Mouse (Mus musculus): Measurements from ENCODE around the gene Itga6.
A peak's percentile ranks its signal among the peaks of the same experiment; 100 is the strongest.

The Itga6 gene

DNA sequence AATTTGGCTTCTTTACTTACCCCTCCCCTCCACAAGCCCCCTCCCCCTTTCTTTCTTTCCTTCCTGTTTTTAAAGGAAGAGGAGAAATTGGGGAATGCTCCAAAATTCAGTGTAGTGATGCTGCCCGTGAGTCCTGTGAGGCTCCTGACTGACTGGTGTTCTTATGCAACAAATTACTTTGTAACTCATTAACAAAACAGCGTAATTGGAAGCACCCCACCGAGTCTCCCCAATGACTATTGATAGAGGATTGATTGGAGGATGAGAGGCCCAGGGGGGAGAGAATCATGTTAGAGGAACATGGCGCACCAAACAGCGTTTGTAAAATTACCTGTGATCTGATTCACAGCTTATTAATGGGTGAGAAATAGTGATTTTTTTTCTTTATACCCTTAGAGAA lies 109.7 kb downstream of the Itga6 start:
- no peak for DNase-seq (ENCODE audit: low spot score)

GRCm38 (mm10) chr2:71863531-71864173 lies 118.2 kb downstream of the Itga6 start:
- DNase-seq (ENCODE audit: low spot score) = no peak

DNA sequence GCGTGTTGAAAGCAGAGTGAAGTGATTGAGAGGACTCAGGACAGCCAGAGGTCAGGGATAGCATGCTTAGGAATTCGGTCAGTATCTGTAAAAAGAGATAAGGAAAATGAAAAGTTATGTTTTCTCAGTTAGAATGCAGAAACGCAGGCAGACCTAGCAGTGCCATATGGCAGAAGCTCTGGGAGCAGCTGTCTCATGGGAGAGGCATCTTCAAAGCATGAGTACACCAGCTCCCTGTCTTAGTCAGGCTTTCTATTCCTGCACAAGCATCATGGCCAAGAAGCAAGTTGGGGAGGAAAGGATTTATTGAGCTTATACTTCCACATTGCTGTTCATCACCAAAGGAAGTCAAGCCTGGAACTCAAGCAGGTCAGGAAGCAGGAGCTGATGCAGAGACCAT lies 119.6 kb downstream of the Itga6 start:
- no peak for DNase-seq (ENCODE audit: low spot score)

DNA sequence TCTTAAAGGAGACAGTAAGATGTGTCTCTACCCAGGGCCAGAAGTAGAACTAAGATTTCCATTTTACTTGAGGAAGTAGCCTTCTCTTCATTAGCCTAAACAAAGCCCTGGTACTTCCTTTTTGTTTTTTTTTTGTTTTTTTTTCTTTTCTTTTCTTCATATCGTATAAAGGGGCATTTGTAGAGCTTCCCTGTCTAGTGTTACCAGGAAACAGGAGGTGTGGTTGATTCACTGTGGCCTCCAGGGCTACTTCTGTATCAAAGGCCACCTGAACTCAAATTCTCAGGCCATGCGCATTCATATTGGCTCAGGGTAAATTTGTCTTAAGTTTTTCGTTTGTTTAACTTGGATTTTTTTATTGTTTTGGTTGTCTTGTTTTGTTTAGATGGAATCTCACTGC lies 120.5 kb downstream of the Itga6 start:
- DNase-seq (ENCODE audit: low spot score) = no peak

DNA sequence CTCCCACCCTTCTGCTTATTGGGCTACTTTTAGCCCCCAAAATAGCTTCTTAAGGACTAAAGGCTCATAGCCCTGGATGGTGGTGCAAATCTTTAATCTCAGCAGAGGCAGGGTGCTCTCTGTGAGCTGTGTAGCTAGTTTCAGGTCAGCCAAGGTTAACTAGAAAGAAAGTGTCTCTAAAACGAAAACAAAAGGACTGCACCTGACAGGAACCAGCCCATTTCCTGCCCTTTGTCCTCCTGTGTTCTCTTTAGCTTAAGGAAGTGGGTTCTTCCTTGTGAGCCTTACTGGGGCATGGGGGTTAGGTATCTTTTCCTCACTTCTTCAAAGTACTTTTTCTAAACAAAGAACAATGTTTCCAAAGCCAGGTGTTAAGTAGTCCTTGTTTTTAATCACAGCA lies 121.1 kb downstream of the Itga6 start:
- DNase-seq (ENCODE audit: low spot score) = no peak

GRCm38 (mm10) chr2:71867019-71867418 lies 121.6 kb downstream of the Itga6 start:
- DNase-seq (ENCODE audit: low spot score) = no peak

GRCm38 (mm10) chr2:71867480-71867879 lies 122.1 kb downstream of the Itga6 start:
- no peak for DNase-seq (ENCODE audit: low spot score)

DNA sequence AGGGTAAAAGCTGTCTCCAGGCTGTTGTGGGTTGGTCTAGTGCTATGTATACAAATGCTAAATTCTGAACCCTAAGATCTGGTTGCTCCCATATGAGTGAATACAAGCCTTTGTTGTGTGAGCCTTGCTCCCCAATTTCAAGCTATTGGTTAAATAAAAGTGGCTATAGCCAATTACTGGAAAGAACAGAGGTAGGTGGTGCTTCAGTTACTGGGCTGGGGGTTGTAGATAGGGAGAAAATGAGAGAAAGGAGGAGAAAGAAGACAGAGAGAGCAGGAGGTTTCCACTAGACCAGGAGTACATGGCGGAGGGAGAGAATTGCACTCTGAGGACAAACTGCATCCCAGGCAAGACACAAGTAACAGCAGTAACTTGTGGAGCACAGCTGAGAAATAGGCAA lies 122.8 kb downstream of the Itga6 start:
- DNase-seq (ENCODE audit: low spot score) = no peak

- no peak for DNase-seq (ENCODE audit: low spot score)
Measured at GRCm38 (mm10) chr2:71872141-71872540, 126.7 kb downstream of the Itga6 start.

DNA sequence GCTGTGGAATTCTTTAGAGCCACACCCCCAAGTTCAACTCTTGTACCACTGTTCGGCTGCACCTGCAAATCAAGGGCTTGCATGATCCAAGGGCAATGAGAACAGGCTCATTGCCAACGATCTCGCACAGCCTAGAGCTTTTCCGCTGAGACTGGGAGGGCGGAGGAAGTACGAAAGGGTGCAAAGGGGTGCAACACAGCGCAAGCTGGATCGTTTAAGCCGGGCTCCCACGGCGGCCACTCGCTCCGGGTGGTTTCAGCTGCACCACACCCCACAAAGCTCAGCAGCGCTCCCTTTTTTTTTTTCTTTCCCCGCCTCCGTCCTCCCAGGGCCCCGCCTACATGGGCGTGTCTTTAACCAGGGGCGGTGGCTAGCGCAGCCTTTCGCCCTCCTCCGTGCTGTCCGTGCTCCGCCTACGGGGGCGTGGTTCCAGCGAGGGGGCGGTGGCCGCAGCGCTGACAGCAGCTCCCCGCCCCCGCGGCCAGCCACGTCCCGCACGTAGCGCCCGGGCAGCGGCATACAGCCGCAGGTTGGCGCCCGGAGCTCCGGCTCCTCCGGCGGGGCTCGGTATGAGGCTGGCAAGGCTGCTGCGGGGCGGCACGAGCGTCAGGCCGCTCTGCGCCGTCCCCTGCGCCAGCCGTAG lies 127.5 kb downstream of the Itga6 start, which contains the start of gene Pdk1:
Pdk1 (plus strand) TSS at position 424 of the 643 bp plus-strand sequence.
- peak; percentile 99 for DNase-seq (ENCODE audit: low spot score)

DNA sequence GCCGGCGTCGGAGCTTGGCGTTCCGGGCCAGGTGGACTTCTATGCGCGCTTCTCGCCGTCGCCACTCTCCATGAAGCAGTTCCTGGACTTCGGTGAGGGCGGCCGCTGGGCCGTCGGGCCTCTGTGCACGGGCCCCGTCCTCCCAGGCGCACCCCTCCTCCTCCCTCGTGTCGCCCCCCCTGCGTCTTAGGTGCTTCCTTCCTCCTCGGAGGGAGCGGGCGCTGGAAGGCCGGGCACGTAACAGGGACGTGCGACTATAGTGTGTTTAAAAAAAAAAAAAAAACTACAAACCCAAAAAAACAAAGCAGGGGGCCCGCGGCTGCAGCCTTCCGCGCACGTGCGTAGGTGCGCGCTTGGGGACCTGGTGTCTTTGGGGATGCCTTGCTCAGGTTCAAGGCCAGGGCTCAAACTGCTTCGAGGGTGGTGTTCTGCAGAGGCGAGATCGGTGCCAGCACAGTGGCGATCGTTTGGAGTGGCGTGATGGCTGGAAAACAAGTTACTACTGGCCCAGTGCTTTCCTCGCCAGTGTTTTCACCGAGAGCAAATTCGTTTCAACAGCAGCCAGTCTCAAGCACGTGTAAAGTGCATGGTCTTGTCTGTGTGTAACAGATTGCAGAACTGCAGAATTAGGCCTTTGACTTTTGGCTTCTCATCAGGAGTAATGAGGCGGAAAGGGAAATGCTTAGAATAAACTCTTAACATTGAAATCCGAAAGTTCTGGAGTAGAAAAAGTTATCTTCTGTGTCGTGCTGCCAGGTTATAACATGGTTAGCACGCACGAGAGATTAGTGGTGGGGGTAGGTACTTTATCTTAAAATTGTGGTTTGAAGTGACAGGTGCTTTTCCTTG lies 128.3 kb downstream of the Itga6 start:
- no peak for DNase-seq (ENCODE audit: low spot score)

DNA sequence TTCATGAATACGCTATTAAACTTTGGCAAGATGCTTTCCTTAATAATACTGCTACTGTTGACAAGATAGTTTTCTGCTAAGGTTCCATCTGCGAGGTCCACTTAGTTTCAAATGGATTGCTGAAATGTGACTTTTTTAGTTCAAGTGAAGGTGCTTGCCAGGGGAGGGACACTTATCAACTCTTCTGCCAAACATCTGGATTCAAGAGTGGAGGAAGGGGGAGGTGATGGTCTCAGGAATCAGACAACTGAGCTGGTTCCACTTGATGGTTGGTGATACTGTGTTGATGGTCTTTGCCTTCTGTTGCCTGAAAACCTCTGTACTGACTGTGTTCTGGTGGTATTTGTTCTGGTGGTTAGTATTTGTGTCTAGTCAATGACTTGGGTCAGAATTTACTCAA lies 129.0 kb downstream of the Itga6 start:
- no peak for DNase-seq (ENCODE audit: low spot score)

DNA sequence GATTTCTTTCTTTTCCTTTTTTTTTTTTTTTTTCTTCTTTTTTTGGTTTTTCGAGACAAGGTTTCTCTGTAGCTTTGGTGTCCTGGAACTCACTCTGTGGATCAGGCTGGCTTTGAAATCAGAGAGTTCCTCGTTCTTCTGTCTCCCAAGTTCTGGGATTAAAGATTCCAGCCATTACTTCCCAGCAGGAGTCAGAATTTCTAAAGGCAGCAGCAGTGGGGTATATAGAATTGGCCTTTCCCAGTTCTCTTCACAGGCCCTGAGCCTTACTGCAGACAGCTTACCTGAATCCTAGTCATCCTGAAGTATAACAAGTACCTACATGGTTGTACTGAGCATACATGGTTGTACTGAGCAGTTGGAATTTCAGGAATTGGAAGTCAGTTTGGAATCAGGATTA lies 129.4 kb downstream of the Itga6 start:
- DNase-seq (ENCODE audit: low spot score) = no peak

GRCm38 (mm10) chr2:71877865-71878264 lies 132.4 kb downstream of the Itga6 start:
- no peak for DNase-seq (ENCODE audit: low spot score)

DNA sequence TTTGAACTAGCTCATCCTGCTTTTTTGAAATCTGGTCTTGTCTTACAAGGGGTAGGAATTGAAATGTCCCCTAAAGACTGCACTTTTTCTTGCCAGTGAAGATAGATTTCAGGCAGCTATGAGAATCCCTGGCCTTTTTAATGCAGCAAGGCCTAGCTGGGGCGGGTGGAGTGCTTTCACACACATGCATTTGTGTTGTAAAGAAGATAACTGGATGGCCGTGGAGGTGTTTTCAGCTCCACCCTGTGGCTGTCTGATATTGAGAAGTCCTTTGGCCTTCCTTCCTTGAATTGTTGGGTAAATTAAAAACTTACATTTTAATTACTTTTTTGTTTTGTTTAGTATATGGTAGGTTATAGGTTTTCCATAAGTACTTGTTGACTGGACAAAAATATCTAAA lies 133.0 kb downstream of the Itga6 start:
- DNase-seq (ENCODE audit: low spot score) = no peak

GRCm38 (mm10) chr2:71878943-71879342 lies 133.5 kb downstream of the Itga6 start:
- no peak for DNase-seq (ENCODE audit: low spot score)

GRCm38 (mm10) chr2:71882914-71883651 lies 137.7 kb downstream of the Itga6 start:
- no peak for DNase-seq (ENCODE audit: low spot score)

DNA sequence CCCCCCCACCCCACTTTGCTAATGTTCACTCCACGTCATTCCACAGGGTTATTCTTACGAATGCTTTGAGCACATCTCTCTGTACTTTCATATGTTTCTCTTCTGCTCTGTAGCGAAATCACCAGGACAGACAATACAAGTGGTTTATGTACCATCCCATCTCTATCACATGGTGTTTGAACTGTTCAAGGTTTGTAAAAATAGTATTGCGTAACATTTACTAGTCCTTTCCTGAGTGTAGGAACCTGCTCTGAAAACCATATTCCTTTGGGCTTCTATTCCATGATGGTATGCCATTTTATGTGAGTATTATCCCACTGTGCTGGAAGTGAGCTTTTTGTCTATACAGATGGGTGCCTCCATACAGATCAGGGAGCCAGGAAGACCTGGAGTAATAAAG lies 141.9 kb downstream of the Itga6 start:
- no peak for DNase-seq (ENCODE audit: low spot score)

GRCm38 (mm10) chr2:71888437-71888836 lies 143.0 kb downstream of the Itga6 start:
- no peak for DNase-seq (ENCODE audit: low spot score)

GRCm38 (mm10) chr2:71891536-71891935 lies 146.1 kb downstream of the Itga6 start:
- DNase-seq (ENCODE audit: low spot score) = no peak

DNA sequence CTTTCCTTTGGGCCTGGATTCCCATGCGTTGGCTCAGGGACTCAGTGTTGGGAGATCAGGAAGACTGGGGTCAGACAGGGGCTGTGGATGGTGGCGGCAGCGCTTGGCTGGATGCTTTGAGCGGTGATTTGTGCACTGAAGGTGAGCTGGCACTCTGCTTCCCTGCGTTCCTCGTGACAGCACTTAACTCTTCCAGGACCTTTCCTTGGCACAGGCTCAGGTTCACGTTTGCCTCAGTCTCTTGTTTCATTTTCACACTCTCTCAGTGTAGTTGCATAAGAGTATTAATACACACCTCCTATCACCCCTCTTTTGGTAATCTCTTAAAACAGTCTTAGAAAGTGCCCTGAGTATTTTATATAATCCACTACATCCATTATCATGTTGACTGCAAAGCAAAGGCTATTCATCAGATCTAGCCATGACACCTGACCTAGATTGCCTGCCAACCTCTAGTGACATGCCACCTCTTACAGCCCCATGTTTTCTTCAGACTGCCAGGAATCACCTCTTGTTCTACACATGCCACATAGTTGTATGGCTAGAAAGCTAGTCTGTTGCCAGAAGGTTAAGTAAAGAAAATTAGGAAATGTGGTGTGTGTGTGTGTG lies 147.4 kb downstream of the Itga6 start:
- DNase-seq (ENCODE audit: low spot score) = no peak

Measured in spleen, adult 12 weeks (tissue).